Mouse (Mus musculus) forebrain, postnatal 0 days (tissue): ENCODE measurements at regions not wholly inside any gene's neighbourhood (a gene's known extent, or its start where the extent isn't known, plus 50 kb on each side); places are given as distances from the start of the nearest gene placed in this dataset.

Experiments used
- ATAC-seq: fragments of 200-750 bp; cut with Nextera tagmentation; 2 replicates; pipeline ENCODE4 v1.8.0; 2017; ENCODE audit warnings: mild to moderate bottlenecking, moderate library complexity
- DNase-seq: peaks from one replicate; pipeline ENCODE4 v3.0.0-alpha.2; 2015
- H3K27ac ChIP-seq: fragments of 300-500 bp; sonication (generic); 2 replicates; pipeline ENCODE4 v1.5.1; 2014; ENCODE audit warnings: low read depth, mild to moderate bottlenecking, antibody characterized with exemption, low read length, moderate library complexity, mixed read lengths
- H3K27me3 ChIP-seq: fragments of 300-500 bp; sonication (generic); 2 replicates; pipeline ENCODE4 v1.6.1; 2014; ENCODE audit warnings: mild to moderate bottlenecking, low read length, mixed read lengths; ENCODE audit not compliant: insufficient read depth
- H3K36me3 ChIP-seq: fragments of 300-500 bp; sonication (generic); 2 replicates; pipeline ENCODE4 v1.6.1; 2014; ENCODE audit warnings: mild to moderate bottlenecking, moderate library complexity; ENCODE audit not compliant: insufficient read depth
- H3K4me1 ChIP-seq: fragments of 300-500 bp; sonication (generic); 2 replicates; pipeline ENCODE4 v1.6.1; 2014; ENCODE audit warnings: antibody characterized with exemption; ENCODE audit not compliant: insufficient read depth
- H3K4me2 ChIP-seq: fragments of 300-500 bp; sonication (generic); 2 replicates; pipeline ENCODE4 v1.6.1; 2014; ENCODE audit warnings: low read depth, mild to moderate bottlenecking, moderate library complexity
- H3K4me3 ChIP-seq: fragments of 300-500 bp; sonication (generic); 2 replicates; pipeline ENCODE4 v1.5.1; 2014; ENCODE audit warnings: low read depth, low read length, mixed read lengths
- H3K9ac ChIP-seq: fragments of 300-500 bp; sonication (generic); 2 replicates; pipeline ENCODE4 v1.6.1; 2014; ENCODE audit warnings: mild to moderate bottlenecking
- H3K9me3 ChIP-seq: fragments of 300-500 bp; sonication (generic); 2 replicates; pipeline ENCODE4 v1.6.1; 2016; ENCODE audit warnings: low read length
- CTCF ChIP-seq: sonication (generic); IDR thresholded peaks from 2 replicates; pipeline ENCODE4 v1.5.1; 2016; ENCODE audit warnings: antibody characterized with exemption, control low read depth, low read depth
- WGBS: fragments of 180-500 bp; shearing (Covaris S2); extraction: QIAGEN DNeasy Blood & Tissue Kit; methylation state at CpG from one replicate; pipeline ENCODE4 v1.1.7; 2014; 5-methylcytosine and 5-hydroxymethylcytosine counted together

- DNase-seq: no peak
- H3K27me3 ChIP-seq: no peaks in the 10 kb centered on the region
These were observed 120.8 kb upstream of the Speer2 start for GRCm38 (mm10) chr16:69984320-69984719.

GRCm38 (mm10) chr16:69991907-69992470 is 128.4 kb upstream of the Speer2 start:
- 34% methylated on average over 3 of the region's 3 CpGs for WGBS
- ATAC-seq: peak; percentile 34

More at GRCm38 (mm10) chr16:69984320-69984719, 120.8 kb upstream of the Speer2 start:
- no peak overlapping the region for H3K4me3 ChIP-seq
- no peaks in the 10 kb centered on the region for H3K36me3 ChIP-seq
- no peak overlapping the region for H3K27ac ChIP-seq
- TF ChIP-seq CTCF: no peak
- no peaks in the 10 kb centered on the region for H3K9me3 ChIP-seq
- 16% methylated on average over 5 of the region's 5 CpGs for WGBS
- no peak overlapping the region for H3K9ac ChIP-seq
- no peaks in the 10 kb centered on the region for H3K4me1 ChIP-seq
- no peak overlapping the region for H3K4me2 ChIP-seq
- no peak for ATAC-seq

GRCm38 (mm10) chr16:69992715-69993114 is 129.2 kb upstream of the Speer2 start:
- peak; percentile 25 for DNase-seq
- peak; percentile 71 for ATAC-seq
- 45% methylated on average over 4 of the region's 4 CpGs for WGBS
- Histone ChIP-seq H3K4me2 (no peak overlapping the region), H3K4me3 (no peak overlapping the region), H3K9ac (no peak overlapping the region), H3K36me3 (no peaks in the 10 kb centered on the region), H3K4me1 (no peaks in the 10 kb centered on the region), H3K9me3 (no peaks in the 10 kb centered on the region), H3K27ac (no peak overlapping the region), H3K27me3 (no peaks in the 10 kb centered on the region)
- no peak for TF ChIP-seq CTCF

More at GRCm38 (mm10) chr16:69991907-69992470, 128.4 kb upstream of the Speer2 start:
- no peak for DNase-seq
- TF ChIP-seq CTCF: no peak
- H3K36me3 ChIP-seq: no peaks in the 10 kb centered on the region
- no peaks in the 10 kb centered on the region for H3K27me3 ChIP-seq
- no peaks in the 10 kb centered on the region for H3K9me3 ChIP-seq
- no peak overlapping the region for H3K9ac ChIP-seq
- H3K4me3 ChIP-seq: no peak overlapping the region
- no peak overlapping the region for H3K27ac ChIP-seq
- no peak overlapping the region for H3K4me2 ChIP-seq
- H3K4me1 ChIP-seq: no peaks in the 10 kb centered on the region

GRCm38 (mm10) chr16:70006863-70007262 is 143.3 kb upstream of the Speer2 start:
- no peak for TF ChIP-seq CTCF
- Histone ChIP-seq H3K4me3 (no peak overlapping the region), H3K27ac (no peak overlapping the region), H3K4me1 (no peaks in the 10 kb centered on the region), H3K4me2 (no peak overlapping the region), H3K27me3 (no peaks in the 10 kb centered on the region), H3K9ac (no peak overlapping the region), H3K9me3 (no peaks in the 10 kb centered on the region), H3K36me3 (no peaks in the 10 kb centered on the region)
- DNase-seq (no peak), ATAC-seq (no peak)
- 88% methylated on average over 2 of the region's 2 CpGs for WGBS

- H3K27me3 ChIP-seq: no peaks in the 10 kb centered on the region
- peak; percentile 43 for DNase-seq
- H3K9me3 ChIP-seq: no peaks in the 10 kb centered on the region
- TF ChIP-seq CTCF: no peak
- H3K9ac ChIP-seq: no peak overlapping the region
- H3K4me1 ChIP-seq: peaks cover 7% of the 10 kb centered on the region; the same call in 1 of the 2 replicates
- H3K36me3 ChIP-seq: no peaks in the 10 kb centered on the region
- no peak overlapping the region for H3K27ac ChIP-seq
- peak; percentile 68 for ATAC-seq
- no peak overlapping the region for H3K4me2 ChIP-seq
- WGBS: 67% methylated on average over 1 of the region's 1 CpGs
- H3K4me3 ChIP-seq: no peak overlapping the region
These were observed 153.4 kb upstream of the Speer2 start for GRCm38 (mm10) chr16:70016980-70017379.

GRCm38 (mm10) chr16:70019564-70019963 is 156.0 kb upstream of the Speer2 start:
- no peaks in the 10 kb centered on the region for H3K9me3 ChIP-seq
- whole genome bisulfite sequencing: 78% methylated on average over 2 of the region's 2 CpGs
- no peak for TF ChIP-seq CTCF
- H3K36me3 ChIP-seq: no peaks in the 10 kb centered on the region
- H3K4me3 ChIP-seq: no peak overlapping the region
- H3K4me2 ChIP-seq: no peak overlapping the region
- H3K9ac ChIP-seq: no peak overlapping the region
- H3K27ac ChIP-seq: no peak overlapping the region
- ATAC-seq: no peak
- H3K27me3 ChIP-seq: no peaks in the 10 kb centered on the region
- DNase-seq: no peak
- H3K4me1 ChIP-seq: peaks cover 7% of the 10 kb centered on the region; the same call in 1 of the 2 replicates

GRCm38 (mm10) chr16:70021436-70021835 is 157.9 kb upstream of the Speer2 start:
- H3K27me3 ChIP-seq: no peaks in the 10 kb centered on the region
- H3K9ac ChIP-seq: no peak overlapping the region
- DNase-seq (no peak), ATAC-seq (no peak)
- H3K4me1 ChIP-seq: peaks cover 7% of the 10 kb centered on the region; the same call in 1 of the 2 replicates
- H3K36me3 ChIP-seq: no peaks in the 10 kb centered on the region
- H3K4me2 ChIP-seq: no peak overlapping the region
- TF ChIP-seq CTCF: no peak
- H3K4me3 ChIP-seq: no peak overlapping the region
- no peak overlapping the region for H3K27ac ChIP-seq
- no peaks in the 10 kb centered on the region for H3K9me3 ChIP-seq
- WGBS: 89% methylated on average over 7 of the region's 7 CpGs

- ATAC-seq (no peak), DNase-seq (no peak)
- H3K4me2 ChIP-seq: no peak overlapping the region
- TF ChIP-seq CTCF: 0 out of 2 replicates have a peak, but pooled peaks have one; percentile 1
- 71% methylated on average over 13 of the region's 13 CpGs for WGBS
- no peak overlapping the region for H3K27ac ChIP-seq
- H3K36me3 ChIP-seq: no peaks in the 10 kb centered on the region
- no peak overlapping the region for H3K4me3 ChIP-seq
- H3K9me3 ChIP-seq: no peaks in the 10 kb centered on the region
- no peaks in the 10 kb centered on the region for H3K27me3 ChIP-seq
- H3K4me1 ChIP-seq: no peaks in the 10 kb centered on the region
- no peak overlapping the region for H3K9ac ChIP-seq
These were observed 165.1 kb upstream of the Speer2 start for GRCm38 (mm10) chr16:70028649-70029048.
